Mouse (Mus musculus): ENCODE measurements around the gene Grin2a. TPM values are rescaled to one million over a fixed set of nuclear protein-coding genes. Genes with fewer than 3 reads are reported as not detected.

The Grin2a gene
- polyA plus RNA-seq, 1 experiment from 2014 or later, result not detected

- no peak overlapping the region for H3K4me2 ChIP-seq (ENCODE audit: low read depth, low read length)
- 45% methylated on average over 2 of the region's 2 CpGs for WGBS (ENCODE audit: insufficient replicate concordance)
- ATAC-seq (ENCODE audit: low read depth), result no peak
Measured at GRCm38 (mm10) chr16:9602579-9602978, 392.8 kb downstream of the Grin2a start.

GRCm38 (mm10) chr16:9589176-9589575 lies 406.2 kb downstream of the Grin2a start:
- Histone ChIP-seq H3K9ac (ENCODE audit: low read depth, low read length) (no peak overlapping the region), H3K4me2 (ENCODE audit: low read depth, low read length) (no peak overlapping the region), H3K36me3 (ENCODE audit: control insufficient read depth, insufficient read depth) (no peaks in the 10 kb centered on the region), H3K27me3 (ENCODE audit: control insufficient read depth, insufficient read depth, low read depth, low read length) (no peaks in the 10 kb centered on the region), H3K9me3 (replicated peaks; ENCODE audit: control insufficient read depth, low read length) (no peaks in the 10 kb centered on the region), H3K27ac (ENCODE audit: low read length) (no peak overlapping the region), H3K4me1 (ENCODE audit: control insufficient read depth, low read depth, low read length) (no peaks in the 10 kb centered on the region), H3K4me3 (ENCODE audit: low read depth, low read length) (no peak overlapping the region)
- no peak for ATAC-seq (ENCODE audit: low read depth)
- 38% methylated on average over 2 of the region's 2 CpGs for WGBS (ENCODE audit: insufficient replicate concordance)

More at GRCm38 (mm10) chr16:9602579-9602978, 392.8 kb downstream of the Grin2a start:
- Histone ChIP-seq H3K9ac (ENCODE audit: low read depth, low read length) (no peak overlapping the region), H3K27me3 (ENCODE audit: control insufficient read depth, insufficient read depth, low read depth, low read length) (no peaks in the 10 kb centered on the region), H3K4me3 (ENCODE audit: low read depth, low read length) (no peak overlapping the region), H3K36me3 (ENCODE audit: control insufficient read depth, insufficient read depth) (no peaks in the 10 kb centered on the region), H3K27ac (ENCODE audit: low read length) (no peak overlapping the region), H3K9me3 (replicated peaks; ENCODE audit: control insufficient read depth, low read length) (no peaks in the 10 kb centered on the region), H3K4me1 (ENCODE audit: control insufficient read depth, low read depth, low read length) (no peaks in the 10 kb centered on the region)

- Histone ChIP-seq H3K27me3 (ENCODE audit: control insufficient read depth, insufficient read depth, low read depth, low read length) (no peaks in the 10 kb centered on the region), H3K9me3 (replicated peaks; ENCODE audit: control insufficient read depth, low read length) (no peaks in the 10 kb centered on the region), H3K9ac (ENCODE audit: low read depth, low read length) (no peak overlapping the region), H3K4me2 (ENCODE audit: low read depth, low read length) (no peak overlapping the region), H3K27ac (ENCODE audit: low read length) (no peak overlapping the region), H3K4me3 (ENCODE audit: low read depth, low read length) (no peak overlapping the region), H3K4me1 (ENCODE audit: control insufficient read depth, low read depth, low read length) (no peaks in the 10 kb centered on the region), H3K36me3 (ENCODE audit: control insufficient read depth, insufficient read depth) (no peaks in the 10 kb centered on the region)
- no peak for ATAC-seq (ENCODE audit: low read depth)
- WGBS (ENCODE audit: insufficient replicate concordance), result 50% methylated on average over 3 of the region's 3 CpGs
Measured at GRCm38 (mm10) chr16:9588431-9588830, 406.9 kb downstream of the Grin2a start.

- no peak overlapping the region for H3K4me3 ChIP-seq (ENCODE audit: low read depth, low read length)
- H3K27ac ChIP-seq (ENCODE audit: low read length), result no peak overlapping the region
- ATAC-seq (ENCODE audit: low read depth), result no peak
- H3K9me3 ChIP-seq (replicated peaks; ENCODE audit: control insufficient read depth, low read length), result no peaks in the 10 kb centered on the region
- no peaks in the 10 kb centered on the region for H3K36me3 ChIP-seq (ENCODE audit: control insufficient read depth, insufficient read depth)
- no peak overlapping the region for H3K4me2 ChIP-seq (ENCODE audit: low read depth, low read length)
- no peak overlapping the region for H3K9ac ChIP-seq (ENCODE audit: low read depth, low read length)
- no peaks in the 10 kb centered on the region for H3K4me1 ChIP-seq (ENCODE audit: control insufficient read depth, low read depth, low read length)
- WGBS (ENCODE audit: insufficient replicate concordance), result 44% methylated on average over 2 of the region's 2 CpGs
- no peaks in the 10 kb centered on the region for H3K27me3 ChIP-seq (ENCODE audit: control insufficient read depth, insufficient read depth, low read depth, low read length)
Measured at GRCm38 (mm10) chr16:9583981-9584380, 411.4 kb downstream of the Grin2a start.

- no peak overlapping the region for H3K4me3 ChIP-seq (ENCODE audit: low read depth, low read length)
- WGBS (ENCODE audit: insufficient replicate concordance), result 10% methylated on average over 1 of the region's 1 CpGs
- H3K9me3 ChIP-seq (replicated peaks; ENCODE audit: control insufficient read depth, low read length), result no peaks in the 10 kb centered on the region
- H3K27me3 ChIP-seq (ENCODE audit: control insufficient read depth, insufficient read depth, low read depth, low read length), result no peaks in the 10 kb centered on the region
- H3K4me2 ChIP-seq (ENCODE audit: low read depth, low read length), result no peak overlapping the region
- no peak for ATAC-seq (ENCODE audit: low read depth)
- no peaks in the 10 kb centered on the region for H3K36me3 ChIP-seq (ENCODE audit: control insufficient read depth, insufficient read depth)
- H3K27ac ChIP-seq (ENCODE audit: low read length), result no peak overlapping the region
- no peaks in the 10 kb centered on the region for H3K4me1 ChIP-seq (ENCODE audit: control insufficient read depth, low read depth, low read length)
- H3K9ac ChIP-seq (ENCODE audit: low read depth, low read length), result no peak overlapping the region
Measured at GRCm38 (mm10) chr16:9571793-9572192, 423.6 kb downstream of the Grin2a start.

GRCm38 (mm10) chr16:9567286-9567685 lies 428.1 kb downstream of the Grin2a start:
- Histone ChIP-seq H3K9me3 (replicated peaks; ENCODE audit: control insufficient read depth, low read length) (no peaks in the 10 kb centered on the region), H3K4me3 (ENCODE audit: low read depth, low read length) (no peak overlapping the region), H3K27me3 (ENCODE audit: control insufficient read depth, insufficient read depth, low read depth, low read length) (no peaks in the 10 kb centered on the region), H3K9ac (ENCODE audit: low read depth, low read length) (no peak overlapping the region), H3K4me1 (ENCODE audit: control insufficient read depth, low read depth, low read length) (no peaks in the 10 kb centered on the region), H3K4me2 (ENCODE audit: low read depth, low read length) (no peak overlapping the region), H3K27ac (ENCODE audit: low read length) (no peak overlapping the region), H3K36me3 (ENCODE audit: control insufficient read depth, insufficient read depth) (no peaks in the 10 kb centered on the region)
- WGBS (ENCODE audit: insufficient replicate concordance), result 27% methylated on average over 2 of the region's 2 CpGs
- no peak for ATAC-seq (ENCODE audit: low read depth)

GRCm38 (mm10) chr16:9561816-9562215 lies 433.5 kb downstream of the Grin2a start:
- H3K9ac ChIP-seq (ENCODE audit: low read depth, low read length), result no peak overlapping the region
- H3K9me3 ChIP-seq (replicated peaks; ENCODE audit: control insufficient read depth, low read length), result no peaks in the 10 kb centered on the region
- no peak overlapping the region for H3K27ac ChIP-seq (ENCODE audit: low read length)
- H3K4me3 ChIP-seq (ENCODE audit: low read depth, low read length), result no peak overlapping the region
- 35% methylated on average over 1 of the region's 1 CpGs for WGBS (ENCODE audit: insufficient replicate concordance)
- ATAC-seq (ENCODE audit: low read depth), result no peak
- H3K4me2 ChIP-seq (ENCODE audit: low read depth, low read length), result no peak overlapping the region
- no peaks in the 10 kb centered on the region for H3K36me3 ChIP-seq (ENCODE audit: control insufficient read depth, insufficient read depth)
- no peaks in the 10 kb centered on the region for H3K4me1 ChIP-seq (ENCODE audit: control insufficient read depth, low read depth, low read length)
- H3K27me3 ChIP-seq (ENCODE audit: control insufficient read depth, insufficient read depth, low read depth, low read length), result no peaks in the 10 kb centered on the region

GRCm38 (mm10) chr16:9535196-9535595 lies 460.2 kb downstream of the Grin2a start:
- no peak for ATAC-seq (ENCODE audit: low read depth)
- Histone ChIP-seq H3K36me3 (ENCODE audit: control insufficient read depth, insufficient read depth) (no peaks in the 10 kb centered on the region), H3K4me1 (ENCODE audit: control insufficient read depth, low read depth, low read length) (no peaks in the 10 kb centered on the region), H3K27me3 (ENCODE audit: control insufficient read depth, insufficient read depth, low read depth, low read length) (no peaks in the 10 kb centered on the region), H3K9me3 (replicated peaks; ENCODE audit: control insufficient read depth, low read length) (no peaks in the 10 kb centered on the region), H3K27ac (ENCODE audit: low read length) (no peak overlapping the region), H3K4me2 (ENCODE audit: low read depth, low read length) (no peak overlapping the region), H3K9ac (ENCODE audit: low read depth, low read length) (no peak overlapping the region), H3K4me3 (ENCODE audit: low read depth, low read length) (no peak overlapping the region)
- WGBS (ENCODE audit: insufficient replicate concordance), result 68% methylated on average over 5 of the region's 5 CpGs

GRCm38 (mm10) chr16:9533564-9534332 lies 461.6 kb downstream of the Grin2a start:
- Histone ChIP-seq H3K27me3 (ENCODE audit: control insufficient read depth, insufficient read depth, low read depth, low read length) (no peaks in the 10 kb centered on the region), H3K27ac (ENCODE audit: low read length) (no peak overlapping the region), H3K4me1 (ENCODE audit: control insufficient read depth, low read depth, low read length) (no peaks in the 10 kb centered on the region), H3K9ac (ENCODE audit: low read depth, low read length) (no peak overlapping the region), H3K36me3 (ENCODE audit: control insufficient read depth, insufficient read depth) (no peaks in the 10 kb centered on the region), H3K4me2 (ENCODE audit: low read depth, low read length) (no peak overlapping the region), H3K4me3 (ENCODE audit: low read depth, low read length) (no peak overlapping the region), H3K9me3 (replicated peaks; ENCODE audit: control insufficient read depth, low read length) (no peaks in the 10 kb centered on the region)
- 48% methylated on average over 9 of the region's 9 CpGs for WGBS (ENCODE audit: insufficient replicate concordance)
- no peak for ATAC-seq (ENCODE audit: low read depth)

Measured in liver, embryonic 16.5 days (tissue).